Mouse (Mus musculus) adipocyte (in vitro differentiated cells): ENCODE data around the gene Sytl3.

ENCODE experiments used
- DNase-seq: peaks from one replicate; pipeline ENCODE4 v3.0.0-alpha.2; 2016; ENCODE audit warnings: low spot score

Sytl3 gene

GRCm38 (mm10) chr17:6737273-6737997, 78.5 kb downstream of the Sytl3 start:
- no peak for DNase-seq

- no peak for DNase-seq
Measured at GRCm38 (mm10) chr17:6738836-6739235, 79.9 kb downstream of the Sytl3 start.

GRCm38 (mm10) chr17:6739266-6739665, 80.4 kb downstream of the Sytl3 start:
- DNase-seq: no peak

GRCm38 (mm10) chr17:6739756-6740155, 80.9 kb downstream of the Sytl3 start:
- DNase-seq: no peak

- DNase-seq: no peak
Measured at GRCm38 (mm10) chr17:6740331-6741170, 81.7 kb downstream of the Sytl3 start.

- no peak for DNase-seq
Measured at GRCm38 (mm10) chr17:6741271-6741670, 82.4 kb downstream of the Sytl3 start.

GRCm38 (mm10) chr17:6742083-6743038, 83.5 kb downstream of the Sytl3 start:
- DNase-seq: peak; percentile 49

- no peak for DNase-seq
Measured at GRCm38 (mm10) chr17:6743039-6743575, 84.2 kb downstream of the Sytl3 start.

- no peak for DNase-seq
Measured at GRCm38 (mm10) chr17:6743787-6744239, 84.9 kb downstream of the Sytl3 start.

GRCm38 (mm10) chr17:6744366-6744765, 85.5 kb downstream of the Sytl3 start:
- DNase-seq: no peak

- no peak for DNase-seq
Measured at GRCm38 (mm10) chr17:6744871-6745270, 86.0 kb downstream of the Sytl3 start.

GRCm38 (mm10) chr17:6745503-6745902, 86.6 kb downstream of the Sytl3 start:
- no peak for DNase-seq

- DNase-seq: no peak
Measured at GRCm38 (mm10) chr17:6745975-6746374, 87.1 kb downstream of the Sytl3 start.

GRCm38 (mm10) chr17:6746452-6747231, 87.7 kb downstream of the Sytl3 start:
- DNase-seq: no peak

- DNase-seq: no peak
Measured at GRCm38 (mm10) chr17:6747478-6747877, 88.6 kb downstream of the Sytl3 start.

- peak; percentile 22 for DNase-seq
Measured at GRCm38 (mm10) chr17:6748779-6749464, 90.0 kb downstream of the Sytl3 start.

GRCm38 (mm10) chr17:6751221-6751859, 92.4 kb downstream of the Sytl3 start:
- peak; percentile 18 for DNase-seq

- no peak for DNase-seq
Measured at GRCm38 (mm10) chr17:6752375-6752774, 93.5 kb downstream of the Sytl3 start.

- DNase-seq: no peak
Measured at GRCm38 (mm10) chr17:6755176-6755575, 96.3 kb downstream of the Sytl3 start.

GRCm38 (mm10) chr17:6755873-6756272, 97.0 kb downstream of the Sytl3 start:
- DNase-seq: no peak
